Mouse (Mus musculus) MEL (cell line): ENCODE data around the gene Gtdc1. TPM values are rescaled to one million over a fixed set of nuclear protein-coding genes. Genes with fewer than 3 reads are reported as not detected.

Experiments used
- DNase-seq: peaks from one replicate; pipeline ENCODE4 v3.0.0; 2011; ENCODE audit warnings: low read depth, low spot score
- H3K27ac ChIP-seq: 2 replicates; pipeline ENCODE4 v1.5.1; 2012; ENCODE audit warnings: low read depth, mild to moderate bottlenecking, control low read depth, low read length, moderate library complexity; ENCODE audit not compliant: control insufficient read depth
- H3K27me3 ChIP-seq, 2 experiments: fragments of 150-350 bp in 1 of 2; sonication (generic) in 1 of 2; 2 replicates each; pipeline ENCODE4 v1.6.1; 2012; ENCODE audit warnings: low read length in 2 of 2, mild to moderate bottlenecking in 2 of 2, improper control_type of control experiment in 1 of 2, moderate library complexity in 1 of 2; ENCODE audit not compliant: insufficient read depth in 2 of 2, control insufficient read depth in 1 of 2
- H3K36me3 ChIP-seq, 2 experiments: 2 replicates each; pipeline ENCODE4 v1.6.1; 2012 to 2014; ENCODE audit warnings: low read length in 2 of 2, improper control_type of control experiment in 1 of 2, inconsistent platforms in 1 of 2, mild to moderate bottlenecking in 1 of 2; ENCODE audit not compliant: insufficient read depth in 2 of 2, control insufficient read depth in 1 of 2
- H3K4me1 ChIP-seq, 2 experiments: fragments of 150-350 bp in 1 of 2; sonication (generic) in 1 of 2; 2 replicates each; pipeline ENCODE4 v1.6.1; 2012; ENCODE audit warnings: low read length in 2 of 2, improper control_type of control experiment in 1 of 2, mild to moderate bottlenecking in 1 of 2; ENCODE audit not compliant: insufficient read depth in 2 of 2, control insufficient read depth in 1 of 2
- H3K4me3 ChIP-seq, 2 experiments: fragments of 150-350 bp in 1 of 2; sonication (generic) in 1 of 2; 2 replicates each; pipeline ENCODE4 v1.5.1; 2012; ENCODE audit warnings: low read depth in 2 of 2, low read length in 2 of 2, mild to moderate bottlenecking in 2 of 2, moderate library complexity in 2 of 2, control low read depth in 1 of 2, improper control_type of control experiment in 1 of 2; ENCODE audit not compliant: control insufficient read depth in 1 of 2, insufficient read depth in 1 of 2
- H3K79me2 ChIP-seq: 2 replicates; pipeline ENCODE4 v1.6.1; 2012; ENCODE audit warnings: mild to moderate bottlenecking, low read length, moderate library complexity; ENCODE audit not compliant: control insufficient read depth, poor library complexity, insufficient read depth
- H3K9ac ChIP-seq: 2 replicates; pipeline ENCODE4 v1.6.1; 2012; ENCODE audit warnings: low read depth, mild to moderate bottlenecking, control low read depth, low read length, moderate library complexity; ENCODE audit not compliant: control insufficient read depth, poor library complexity, severe bottlenecking
- H3K9me3 ChIP-seq: fragments of 150-350 bp; sonication (generic); replicated peaks from 2 replicates; pipeline ENCODE4 v1.6.1; 2012; ENCODE audit warnings: mild to moderate bottlenecking, low read length, improper control_type of control experiment, moderate library complexity; ENCODE audit not compliant: insufficient read depth
- BHLHE40 ChIP-seq: IDR thresholded peaks from 2 replicates; pipeline ENCODE4 v1.6.1; 2012; ENCODE audit warnings: low read depth, mild to moderate bottlenecking, inconsistent platforms, low read length, improper control_type of control experiment, borderline replicate concordance
- CHD1 ChIP-seq: IDR thresholded peaks from 2 replicates; pipeline ENCODE4 v1.6.1; 2012; ENCODE audit warnings: low read depth, mild to moderate bottlenecking, inconsistent platforms, low read length, improper control_type of control experiment
- CTCF ChIP-seq, 3 experiments: IDR thresholded peaks in 2 of 3; conservative IDR thresholded peaks in 1 of 3; 2 replicates each; pipeline ENCODE4 v1.5.1; 2011 to 2012; ENCODE audit warnings: low read length in 3 of 3, low read depth in 2 of 3, mild to moderate bottlenecking in 2 of 3, improper control_type of control experiment in 1 of 3, inconsistent platforms in 1 of 3, mixed read lengths in 1 of 3, moderate library complexity in 1 of 3; ENCODE audit not compliant: control insufficient read depth in 1 of 3, insufficient read depth in 1 of 3, poor library complexity in 1 of 3, severe bottlenecking in 1 of 3
- ETS1 ChIP-seq: IDR thresholded peaks from 2 replicates; pipeline ENCODE4 v1.6.1; 2012; ENCODE audit warnings: low read depth, mild to moderate bottlenecking, inconsistent platforms, low read length, improper control_type of control experiment, moderate library complexity
- GABPA ChIP-seq: IDR thresholded peaks from 2 replicates; pipeline ENCODE4 v1.6.1; 2012; ENCODE audit warnings: low read depth, mild to moderate bottlenecking, inconsistent platforms, low read length, improper control_type of control experiment, moderate library complexity
- GATA1 ChIP-seq: IDR thresholded peaks from 2 replicates; pipeline ENCODE4 v1.6.1; 2011; ENCODE audit warnings: low read depth, low read length, improper control_type of control experiment
- HCFC1 ChIP-seq: IDR thresholded peaks from 2 replicates; pipeline ENCODE4 v1.6.1; 2012; ENCODE audit warnings: low read depth, mild to moderate bottlenecking, inconsistent platforms, low read length, improper control_type of control experiment, moderate library complexity
- KAT2A ChIP-seq: conservative IDR thresholded peaks from 2 replicates; pipeline ENCODE4 v1.6.1; 2012; ENCODE audit warnings: low read depth, low read length, improper control_type of control experiment, inconsistent platforms
- MYB ChIP-seq: IDR thresholded peaks from 2 replicates; pipeline ENCODE4 v1.6.1; 2011; ENCODE audit warnings: mild to moderate bottlenecking, low read depth, low read length, improper control_type of control experiment
- NELFE ChIP-seq: IDR thresholded peaks from 2 replicates; pipeline ENCODE4 v1.6.1; 2011; ENCODE audit warnings: low read depth, low read length, improper control_type of control experiment
- NRF1 ChIP-seq: IDR thresholded peaks from 2 replicates; pipeline ENCODE4 v1.6.1; 2014; ENCODE audit warnings: low read depth, mild to moderate bottlenecking, inconsistent platforms, low read length, improper control_type of control experiment, moderate library complexity; ENCODE audit not compliant: poor library complexity, insufficient read depth, severe bottlenecking
- POLR2A ChIP-seq, 2 experiments: IDR thresholded peaks; 2 replicates each; pipeline ENCODE4 v1.6.1; 2011 to 2012; ENCODE audit warnings: low read length in 2 of 2, mild to moderate bottlenecking in 2 of 2, control low read depth in 1 of 2, improper control_type of control experiment in 1 of 2, low read depth in 1 of 2, moderate library complexity in 1 of 2; ENCODE audit not compliant: control insufficient read depth in 1 of 2, insufficient read depth in 1 of 2, poor library complexity in 1 of 2
- POLR2AphosphoS2 ChIP-seq: IDR thresholded peaks from 2 replicates; pipeline ENCODE4 v1.6.1; 2011; ENCODE audit warnings: low read length, improper control_type of control experiment
- RAD21 ChIP-seq: IDR thresholded peaks from 2 replicates; pipeline ENCODE4 v1.6.1; 2011; ENCODE audit warnings: mild to moderate bottlenecking, low read depth, low read length, improper control_type of control experiment
- SMC3 ChIP-seq: IDR thresholded peaks from 2 replicates; pipeline ENCODE4 v1.6.1; 2011; ENCODE audit warnings: low read depth, low read length, improper control_type of control experiment
- TAL1 ChIP-seq: IDR thresholded peaks from 2 replicates; pipeline ENCODE4 v1.6.1; 2012; ENCODE audit warnings: mild to moderate bottlenecking, inconsistent platforms, low read length, moderate library complexity, mixed read lengths
- TBP ChIP-seq: IDR thresholded peaks from 2 replicates; pipeline ENCODE4 v1.8.0; 2011; ENCODE audit warnings: low read depth, low read length, improper control_type of control experiment
- TCF12 ChIP-seq: IDR thresholded peaks from 2 replicates; pipeline ENCODE4 v1.6.1; 2014; ENCODE audit warnings: low read depth, mild to moderate bottlenecking, inconsistent platforms, low read length, improper control_type of control experiment, moderate library complexity
- UBTF ChIP-seq: IDR thresholded peaks from 2 replicates; pipeline ENCODE4 v1.6.1; 2012; ENCODE audit warnings: low read depth, mild to moderate bottlenecking, inconsistent platforms, low read length, improper control_type of control experiment, moderate library complexity, borderline replicate concordance; ENCODE audit not compliant: insufficient read depth
- USF1 ChIP-seq: IDR thresholded peaks from 2 replicates; pipeline ENCODE4 v1.6.1; 2014; ENCODE audit warnings: low read depth, mild to moderate bottlenecking, inconsistent platforms, low read length, improper control_type of control experiment, moderate library complexity
- USF2 ChIP-seq, 2 experiments: IDR thresholded peaks; 2 replicates each; pipeline ENCODE4 v1.6.1; 2011 to 2012; ENCODE audit warnings: improper control_type of control experiment in 2 of 2, low read length in 2 of 2, borderline replicate concordance in 1 of 2, inconsistent platforms in 1 of 2, low read depth in 1 of 2, mild to moderate bottlenecking in 1 of 2; ENCODE audit not compliant: insufficient read depth in 1 of 2
- ZC3H11A ChIP-seq: IDR thresholded peaks from 2 replicates; pipeline ENCODE4 v1.6.1; 2012; ENCODE audit warnings: low read depth, mild to moderate bottlenecking, inconsistent platforms, low read length, improper control_type of control experiment
- ZNF384 ChIP-seq: IDR thresholded peaks from 2 replicates; pipeline ENCODE4 v1.6.1; 2012; ENCODE audit warnings: low read depth, mild to moderate bottlenecking, inconsistent platforms, low read length, improper control_type of control experiment
- polyA plus RNA-seq, 2 experiments: library from polyadenylated mRNA; stranded (reverse) in 1 of 2; unstranded in 1 of 2; fragments of >175 nt in 1 of 2; fragments of >200 nt in 1 of 2; gene quantifications; 2 replicates each; pipeline versions ENCODE4 v1.2.1 to v1.2.4; 2012; ENCODE audit warnings: low replicate concordance in 2 of 2, low read depth in 1 of 2; ENCODE audit not compliant: insufficient read length in 2 of 2, insufficient read depth in 1 of 2, missing spikeins in 1 of 2
- total RNA-seq: library from RNA; depleted of rRNA; stranded (reverse); fragments of 300-350 nt; gene quantifications from 2 replicates; pipeline ENCODE4 v1.2.3, GENCODE M21; 2012

The Gtdc1 gene
- total and polyA plus RNA-seq, 3 experiments = 7.2 to 14.3 TPM; not detected in 1

- TF ChIP-seq RAD21 (no peak), ETS1 (no peak), NELFE (no peak), KAT2A (no peak), POLR2AphosphoS2 (no peak), NRF1 (no peak)
- H3K36me3 ChIP-seq = no peaks in the 10 kb centered on the region
These were observed 391.7 kb downstream of the Gtdc1 start for GRCm38 (mm10) chr2:44535760-44536159.

GRCm38 (mm10) chr2:44535136-44535675, 392.3 kb downstream of the Gtdc1 start:
- H3K27me3 ChIP-seq = no peaks in the 10 kb centered on the region
- no peak overlapping the region for H3K9ac ChIP-seq
- TF ChIP-seq SMC3 (no peak), HCFC1 (no peak)
- no peak overlapping the region for H3K4me3 ChIP-seq
- no peaks in the 10 kb centered on the region for H3K36me3 ChIP-seq
- no peaks in the 10 kb centered on the region for H3K4me1 ChIP-seq
- no peaks in the 10 kb centered on the region for H3K79me2 ChIP-seq
- DNase-seq = no peak
- no peaks in the 10 kb centered on the region for H3K9me3 ChIP-seq
- H3K27ac ChIP-seq = no peak overlapping the region

More at GRCm38 (mm10) chr2:44535760-44536159, 391.7 kb downstream of the Gtdc1 start:
- Histone ChIP-seq H3K27ac (no peak overlapping the region), H3K4me1 (no peaks in the 10 kb centered on the region), H3K4me3 (no peak overlapping the region), H3K9me3 (no peaks in the 10 kb centered on the region), H3K9ac (no peak overlapping the region), H3K27me3 (no peaks in the 10 kb centered on the region), H3K79me2 (no peaks in the 10 kb centered on the region)
- no peak for DNase-seq

- TF ChIP-seq CHD1 (no peak), GATA1 (no peak), TAL1 (no peak), ZNF384 (no peak), BHLHE40 (no peak), MYB (no peak), CTCF (IDR thresholded peaks at IDR 0.05 in 2 of 3, conservative IDR thresholded peaks at IDR 0.05 in 1 of 3; ENCODE audit: control insufficient read depth in 1 of 3, insufficient read depth in 1 of 3, low read depth in 2 of 3, low read length in 3 of 3, poor library complexity in 1 of 3, severe bottlenecking in 1 of 3) (no peak), TCF12 (no peak), USF1 (no peak), POLR2A (IDR thresholded peaks at IDR 0.05; ENCODE audit: control insufficient read depth in 1 of 2, insufficient read depth in 1 of 2, low read depth in 1 of 2, low read length in 2 of 2, poor library complexity in 1 of 2) (no peak), TBP (no peak), ZC3H11A (no peak), ETS1 (no peak), POLR2AphosphoS2 (no peak), GABPA (no peak), UBTF (no peak), USF2 (IDR thresholded peaks at IDR 0.05; ENCODE audit: borderline replicate concordance in 1 of 2, insufficient read depth in 1 of 2, low read depth in 1 of 2, low read length in 2 of 2) (no peak), NRF1 (no peak), SMC3 (no peak)
- Histone ChIP-seq H3K9me3 (no peaks in the 10 kb centered on the region), H3K36me3 (no peaks in the 10 kb centered on the region), H3K4me1 (no peaks in the 10 kb centered on the region), H3K4me3 (no peak overlapping the region), H3K27me3 (no peaks in the 10 kb centered on the region), H3K9ac (no peak overlapping the region), H3K79me2 (no peaks in the 10 kb centered on the region), H3K27ac (no peak overlapping the region)
- DNase-seq = no peak
These were observed 401.1 kb downstream of the Gtdc1 start for GRCm38 (mm10) chr2:44526110-44527032.
